Mouse (Mus musculus): Measurements from ENCODE around the gene Uevld.
"Not testable (repeated sequence)": the region's sequence is repeated elsewhere in the genome, so short reads cannot be mapped to it uniquely, and the experiment has no call there.

The Uevld gene

DNA sequence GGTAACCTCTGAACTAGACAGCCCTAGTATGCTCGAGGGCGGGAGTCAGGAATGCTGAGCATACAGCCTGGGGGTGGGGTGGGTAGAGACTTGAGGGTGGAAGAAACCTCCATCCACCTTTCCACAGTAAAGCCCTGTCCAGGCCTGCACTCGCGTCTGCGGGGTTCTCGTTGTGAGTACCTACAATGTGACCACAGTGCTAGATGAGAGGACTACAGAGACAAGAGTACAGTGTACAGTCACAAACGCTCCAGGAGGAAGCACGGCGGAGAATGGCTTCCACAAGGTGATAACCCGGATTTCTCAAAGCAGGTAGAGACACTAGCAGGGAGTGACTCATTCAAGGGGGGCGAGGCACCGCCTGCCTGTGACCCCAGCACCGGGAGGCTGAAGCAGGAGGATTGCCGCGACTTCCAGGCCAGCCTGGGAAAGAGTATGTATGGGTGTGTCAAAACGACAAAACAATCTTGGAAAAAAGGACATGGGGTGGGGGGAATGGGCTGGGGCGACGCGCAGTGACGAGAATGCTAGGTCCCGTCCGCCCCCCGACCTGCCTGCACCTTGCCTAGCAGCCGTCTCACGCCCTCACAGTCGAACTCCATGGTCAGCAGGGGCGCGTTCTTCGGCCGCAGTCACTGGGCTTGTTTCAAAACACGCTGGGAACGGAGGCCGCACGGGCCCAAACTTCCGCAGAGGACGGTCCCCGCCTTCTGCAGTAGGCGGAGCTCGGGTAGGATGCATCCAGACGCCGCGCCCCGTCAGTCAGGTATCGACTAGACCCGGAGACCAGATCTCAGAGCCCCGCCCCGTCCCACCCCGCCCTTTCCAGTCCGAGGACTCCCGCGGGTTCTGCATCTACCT, at the start of gene Uevld:
Uevld (minus strand) TSS at position 697 of the 861 bp plus-strand sequence.
- DNase-seq (ENCODE audit: low spot score in 2 of 2): peak; percentile 90 to 92

DNA sequence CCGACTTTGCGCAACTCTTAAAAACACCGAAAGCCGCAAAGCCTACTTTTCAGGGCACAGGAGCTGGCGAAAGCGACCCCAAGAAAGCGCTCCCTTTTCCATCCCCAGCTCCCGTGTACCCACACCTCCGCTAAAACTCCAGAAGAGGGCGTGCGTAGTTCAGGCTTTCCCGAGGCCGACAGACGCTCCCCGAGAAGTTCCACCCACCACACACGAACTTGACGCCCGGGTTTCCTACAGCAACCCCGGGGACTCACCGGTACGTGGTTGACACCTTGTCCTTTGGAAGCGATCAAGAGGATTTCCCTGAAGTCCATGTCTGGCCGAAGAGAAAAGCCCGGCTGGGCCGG, 49.5 kb upstream of the Uevld start:
- DNase-seq (ENCODE audit: low spot score in 2 of 2): no peak

- no peak for DNase-seq (ENCODE audit: low spot score in 2 of 2)
Observed at GRCm38 (mm10) chr7:47007109-47007780, 48.9 kb upstream of the Uevld start.

DNA sequence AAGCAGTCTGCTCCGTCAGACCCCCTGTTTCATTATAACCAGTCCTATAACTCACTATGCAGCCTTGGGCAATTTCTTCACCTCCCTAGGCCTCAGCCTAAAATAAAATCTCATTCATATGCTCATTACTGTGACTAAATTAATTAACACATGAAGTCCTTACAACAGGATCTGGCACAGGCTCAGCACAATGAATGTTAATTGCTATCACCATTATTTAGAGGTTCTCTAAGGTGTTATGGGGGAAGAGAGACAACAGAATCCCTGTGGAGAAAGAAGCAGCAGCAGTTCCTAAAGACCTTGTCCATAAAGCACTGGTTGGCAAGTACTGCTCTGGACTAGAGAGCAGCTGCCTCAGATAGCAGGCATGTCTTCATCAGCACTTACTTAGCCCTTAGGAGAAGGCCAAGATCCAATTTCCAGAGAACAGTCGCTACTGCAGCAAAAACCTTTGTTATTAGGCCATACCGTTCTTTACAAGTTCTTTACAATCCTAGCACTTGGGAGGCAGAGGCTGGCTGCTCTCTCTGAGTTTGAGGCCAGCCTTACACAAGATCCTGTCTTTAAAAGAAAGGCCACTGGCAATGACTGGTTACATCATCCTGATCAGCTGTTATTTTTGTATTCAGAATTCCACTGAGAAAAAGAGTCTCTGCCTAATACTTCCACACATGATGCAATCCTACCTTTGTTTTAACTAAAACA, 45.2 kb upstream of the Uevld start:
- DNase-seq (ENCODE audit: low spot score in 2 of 2): no peak

- no peak for DNase-seq (ENCODE audit: low spot score in 2 of 2)
Observed at GRCm38 (mm10) chr7:47001900-47002275, 43.6 kb upstream of the Uevld start.

DNA sequence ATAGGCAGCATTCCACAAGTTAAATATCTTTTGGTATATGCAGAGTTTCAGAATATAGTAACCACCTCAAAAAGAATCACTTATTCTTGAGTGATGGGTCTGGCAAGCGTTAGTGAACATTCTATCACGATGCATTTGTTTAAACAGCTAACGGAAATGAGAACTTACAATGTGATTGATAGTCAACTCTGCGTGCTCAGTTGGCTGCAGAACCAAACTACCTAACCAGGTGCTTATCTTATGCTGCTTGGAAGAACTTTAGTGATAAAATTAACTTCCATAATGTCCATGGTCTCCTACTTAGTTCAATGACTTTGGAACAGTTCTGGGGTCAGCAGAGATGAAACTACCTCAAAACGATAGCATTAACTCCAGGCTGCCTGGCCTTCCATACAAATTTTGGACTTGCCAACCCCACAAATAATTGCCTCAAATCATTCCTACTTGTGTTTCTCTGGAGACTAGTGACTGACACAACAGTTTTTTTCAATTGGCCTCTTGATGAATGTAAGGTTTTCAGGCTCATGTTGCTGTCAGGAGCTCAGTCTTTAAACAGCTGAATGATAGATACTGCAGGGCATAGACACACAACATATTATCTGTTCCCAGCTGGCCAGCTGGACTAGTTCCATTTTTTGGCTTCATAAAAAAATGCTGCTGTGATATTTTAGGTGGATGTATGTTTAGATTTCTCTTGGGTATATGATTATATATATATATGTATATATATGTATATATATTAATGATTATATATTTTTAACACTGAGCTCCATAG, 43.0 kb upstream of the Uevld start:
- no peak for DNase-seq (ENCODE audit: low spot score in 2 of 2)

- peak in 1 of 2 experiments; percentile 44 for DNase-seq (ENCODE audit: low spot score in 2 of 2)
Observed at GRCm38 (mm10) chr7:47000644-47000983, 42.3 kb upstream of the Uevld start.

GRCm38 (mm10) chr7:46999983-47000643, 41.8 kb upstream of the Uevld start:
- no peak for DNase-seq (ENCODE audit: low spot score in 2 of 2)

DNA sequence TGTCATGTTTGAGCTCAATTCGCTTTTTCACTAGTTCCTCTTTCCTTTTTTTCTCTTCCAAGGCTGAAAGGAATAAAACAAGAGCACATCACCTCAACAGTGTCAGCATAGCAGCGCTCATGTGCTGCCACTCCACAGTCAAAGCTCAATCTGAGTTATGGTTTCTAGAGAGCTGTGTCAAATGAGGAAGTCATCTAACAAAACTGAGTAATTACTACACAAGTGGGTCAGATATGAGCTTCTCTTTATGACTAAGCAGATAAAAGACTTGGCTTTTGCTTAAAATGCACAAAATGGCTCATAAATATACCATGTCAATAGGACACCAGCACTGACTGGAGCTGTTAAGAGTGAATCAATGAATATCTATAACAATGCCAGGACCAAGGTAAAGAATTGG, 40.6 kb upstream of the Uevld start:
- DNase-seq (ENCODE audit: low spot score in 2 of 2): no peak

GRCm38 (mm10) chr7:46997644-46998395, 39.5 kb upstream of the Uevld start:
- peak; percentile 48 to 50 for DNase-seq (ENCODE audit: low spot score in 2 of 2)

DNA sequence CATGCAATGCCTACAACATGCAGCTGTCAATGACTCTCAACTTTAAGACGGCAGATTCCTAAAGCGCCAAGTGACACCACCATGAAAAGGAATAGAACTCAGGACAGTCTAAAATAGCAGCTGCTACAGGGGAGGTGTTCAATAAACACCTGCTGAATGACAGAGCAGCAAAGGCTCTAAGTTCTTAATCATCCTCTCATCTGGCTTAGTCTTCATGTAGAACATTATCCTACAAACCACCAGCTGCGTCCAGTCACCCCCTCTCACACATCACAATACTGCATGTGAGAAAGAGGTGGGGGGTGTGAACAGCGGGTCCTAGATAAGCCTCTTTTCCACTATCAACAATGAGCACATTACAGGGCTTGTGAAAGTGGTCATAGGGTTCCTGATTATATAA, 38.7 kb upstream of the Uevld start:
- no peak for DNase-seq (ENCODE audit: low spot score in 2 of 2)

DNA sequence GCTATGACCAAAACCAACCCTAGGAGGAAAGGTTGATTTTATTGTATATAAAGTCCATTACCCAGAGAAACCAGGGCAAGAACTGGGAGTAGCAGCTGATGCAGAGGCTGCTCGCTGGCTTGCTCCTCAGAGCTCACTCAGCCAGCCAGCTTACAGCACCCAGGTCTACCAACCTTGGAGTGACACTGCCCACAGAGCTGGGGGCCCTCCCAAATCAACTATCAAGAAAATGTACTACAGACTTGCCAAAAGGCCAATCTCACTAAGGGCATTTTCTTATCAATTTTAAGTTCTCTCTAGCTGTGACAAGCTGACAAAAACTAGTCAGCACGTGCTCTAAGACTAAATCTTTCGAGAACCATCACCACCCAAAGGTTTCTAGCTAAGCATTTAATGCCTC, 37.2 kb upstream of the Uevld start:
- no peak for DNase-seq (ENCODE audit: low spot score in 2 of 2)

DNA sequence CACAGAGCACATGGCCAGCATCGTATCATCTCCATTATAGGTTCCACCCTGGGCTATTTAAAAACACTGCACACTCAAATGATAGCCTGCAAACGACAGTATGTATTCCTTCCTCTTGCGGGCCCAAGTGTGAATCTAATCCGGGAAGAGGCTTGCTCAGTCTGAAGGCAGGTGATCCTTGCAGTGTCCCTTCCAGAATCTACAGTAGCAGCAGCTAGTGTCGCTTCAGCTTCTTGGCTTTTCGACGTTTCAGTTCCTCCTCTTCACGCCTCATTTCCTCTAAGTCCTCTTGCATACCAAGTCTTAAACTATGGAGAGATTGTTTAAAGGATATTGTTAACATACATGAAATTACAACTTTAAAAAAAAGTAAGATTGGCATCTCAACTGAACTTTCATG, 34.8 kb upstream of the Uevld start:
- no peak for DNase-seq (ENCODE audit: low spot score in 2 of 2)

DNA sequence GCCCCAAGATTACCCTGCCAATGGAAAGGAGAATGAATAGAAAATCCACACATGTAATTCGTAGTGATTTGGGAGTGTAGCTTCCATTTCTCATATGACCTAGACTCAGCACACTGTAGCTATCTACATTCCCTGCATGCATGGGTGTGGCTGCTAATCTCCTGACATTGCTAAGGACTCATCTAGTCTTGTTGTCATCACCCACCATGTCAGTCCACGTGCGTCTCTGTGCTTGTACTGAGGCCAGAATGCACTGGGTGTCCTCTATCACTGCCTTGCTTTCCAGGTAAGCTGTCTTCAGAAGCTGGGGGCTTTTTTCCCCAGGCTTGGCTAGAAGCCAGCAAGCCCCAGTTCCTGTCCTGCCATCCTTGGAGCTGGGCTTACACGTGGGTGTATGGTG, 31.1 kb upstream of the Uevld start:
- not testable (repeated sequence) for DNase-seq (ENCODE audit: low spot score in 2 of 2)

GRCm38 (mm10) chr7:46987073-46987472, 28.7 kb upstream of the Uevld start:
- DNase-seq (ENCODE audit: low spot score in 2 of 2): no peak

DNA sequence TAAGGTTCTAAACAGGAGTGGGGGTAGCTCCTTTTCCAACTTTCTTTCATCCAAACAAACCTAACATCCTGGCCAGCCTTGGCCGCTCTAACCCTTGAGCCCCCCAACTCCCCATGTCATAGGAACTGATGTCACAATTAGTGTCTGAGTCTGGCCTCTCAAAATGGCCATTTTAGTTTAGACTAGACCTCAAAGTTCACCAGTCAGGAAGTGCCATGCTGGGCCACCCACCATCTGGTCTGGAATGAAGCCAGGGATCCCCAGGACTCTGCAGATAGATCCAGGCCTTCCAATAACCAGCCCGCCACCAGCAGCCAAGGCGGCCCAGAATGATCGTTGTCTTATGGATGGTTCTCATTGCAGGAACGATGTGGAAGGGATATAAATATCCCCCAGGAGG, 28.3 kb upstream of the Uevld start:
- DNase-seq (ENCODE audit: low spot score in 2 of 2): no peak

GRCm38 (mm10) chr7:46985718-46986505, 27.6 kb upstream of the Uevld start:
- DNase-seq (ENCODE audit: low spot score in 2 of 2): no peak

DNA sequence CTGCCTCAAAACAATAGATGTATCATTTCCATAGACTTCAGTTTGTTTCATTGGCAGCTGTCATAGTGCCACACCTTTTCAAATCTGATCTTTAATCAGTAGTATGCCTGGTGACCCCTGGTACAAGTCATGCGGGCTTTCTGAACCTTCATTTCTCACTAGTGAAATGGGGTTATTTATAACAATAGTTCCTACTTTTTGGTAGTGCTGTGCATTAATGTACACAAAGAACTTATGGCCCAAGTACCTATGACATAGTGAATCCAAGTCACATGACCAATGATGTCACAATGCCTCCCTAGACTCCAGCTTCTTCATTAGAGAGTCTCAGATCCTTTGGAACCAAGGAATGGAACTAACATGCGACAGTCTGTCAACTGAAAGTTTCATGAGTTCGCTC, 25.0 kb upstream of the Uevld start, which contains the start of gene Gm9999:
Gm9999 (plus strand) TSS at position 301 of the 400 bp plus-strand sequence.
- no peak for DNase-seq (ENCODE audit: low spot score in 2 of 2)

DNA sequence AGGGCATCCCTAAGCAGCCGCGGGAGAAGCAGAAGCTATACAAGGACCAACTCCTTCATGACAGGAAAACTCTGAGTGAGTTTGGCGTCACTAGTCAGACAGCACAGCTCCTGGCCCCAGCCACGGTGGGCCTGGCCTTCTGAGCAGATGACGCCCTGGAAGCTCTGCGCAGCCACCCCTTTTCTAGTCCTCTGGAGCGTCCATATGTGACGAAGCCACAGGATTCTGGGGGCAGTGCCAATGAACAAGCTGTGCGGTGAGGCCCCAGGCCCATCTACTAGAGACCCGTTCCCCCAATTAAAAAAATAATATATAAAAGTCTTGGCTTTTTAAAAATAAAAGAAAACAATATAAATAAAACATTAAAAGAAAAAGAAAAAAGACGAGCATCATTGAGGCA, 17.1 kb upstream of the Uevld start:
- DNase-seq (ENCODE audit: low spot score in 2 of 2): no peak

- no peak for DNase-seq (ENCODE audit: low spot score in 2 of 2)
Observed at GRCm38 (mm10) chr7:46974648-46975047, 16.3 kb upstream of the Uevld start.
